Mouse (Mus musculus): ENCODE results near the gene Zp1. TPM values are rescaled to one million over a fixed set of nuclear protein-coding genes. Genes with fewer than 3 reads are reported as not detected.

Zp1 gene
- total RNA-seq, 1 experiment: 0.09 TPM

DNA sequence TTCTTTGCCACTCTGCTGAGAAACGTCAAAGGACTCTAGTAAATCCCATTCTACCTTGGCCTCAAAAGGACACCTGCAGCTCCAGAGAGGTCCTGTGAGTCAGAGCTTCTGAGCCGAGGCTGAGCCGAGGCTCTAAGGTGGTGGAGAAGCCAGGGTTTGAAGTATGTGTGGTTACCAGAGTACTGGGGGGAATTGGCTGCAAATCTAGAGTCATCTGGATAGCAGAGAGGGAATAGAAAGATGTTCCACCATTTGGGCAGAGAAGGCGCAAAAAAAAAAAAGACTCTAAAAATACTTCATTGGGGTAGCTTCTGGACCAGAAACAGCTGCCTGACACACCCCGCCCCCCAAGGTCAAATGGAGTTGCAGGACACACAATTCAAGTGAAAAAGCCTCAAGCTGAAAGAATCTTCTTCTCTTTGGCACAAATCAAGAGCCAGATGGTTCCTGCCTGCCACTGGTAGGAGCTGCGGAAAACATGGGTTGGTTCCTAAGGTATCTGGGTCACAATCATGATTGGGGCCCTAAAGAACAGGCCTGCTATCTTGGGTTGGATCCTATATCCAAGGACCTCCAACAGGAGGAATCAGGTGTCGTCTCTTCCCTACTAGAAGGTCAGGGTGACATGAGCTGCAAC lies 42.1 kb downstream of the Zp1 start:
- Histone ChIP-seq H3K4me1 (ENCODE audit: control insufficient read depth in 2 of 2, insufficient read depth in 2 of 2, low read length in 2 of 2, poor library complexity in 1 of 2) (peaks cover 0 to 18% of the 10 kb centered on the region in 2 experiments; a peak in 2 of 4 replicates), H3K9me3 (ENCODE audit: control insufficient read depth, insufficient read depth, low read depth, low read length) (no peaks in the 10 kb centered on the region), H3K9ac (ENCODE audit: insufficient read depth, low read depth, low read length, poor library complexity, severe bottlenecking) (no peak overlapping the region), H3K4me3 (ENCODE audit: insufficient read depth in 1 of 2, low read depth in 1 of 2, low read length in 2 of 2, poor library complexity in 1 of 2, severe bottlenecking in 1 of 2) (no peak overlapping the region), H3K27ac (ENCODE audit: insufficient read depth, low read depth, low read length, poor library complexity, severe bottlenecking) (no peak overlapping the region), H3K36me3 (ENCODE audit: control insufficient read depth, insufficient read depth, low read length, poor library complexity, severe bottlenecking) (peaks cover 5% of the 10 kb centered on the region; the same call in 1 of the 2 replicates)
- no peak for DNase-seq (ENCODE audit: low read depth, low spot score)
- TF ChIP-seq CHD2 (IDR thresholded peaks at IDR 0.05; ENCODE audit: low read depth, low read length) (no peak), MAFK (IDR thresholded peaks at IDR 0.05; ENCODE audit: insufficient read depth, low read depth, low read length) (no peak), ZNF384 (IDR thresholded peaks at IDR 0.05; ENCODE audit: low read depth, low read length) (no peak), HCFC1 (IDR thresholded peaks at IDR 0.05; ENCODE audit: borderline replicate concordance, insufficient read depth, low read length) (no peak), ZC3H11A (IDR thresholded peaks at IDR 0.05; ENCODE audit: borderline replicate concordance, low read depth, low read length) (no peak)
- in situ Hi-C loops (cut with MboI; ENCODE audit: low sequenced_read_pairs in 2 of 2, unreplicated experiment in 2 of 2): no loop called here

GRCm38 (mm10) chr19:10871328-10871961 lies 49.0 kb downstream of the Zp1 start:
- no peak overlapping the region for H3K27ac ChIP-seq (ENCODE audit: insufficient read depth, low read depth, low read length, poor library complexity, severe bottlenecking)
- DNase-seq (ENCODE audit: low read depth, low spot score): no peak
- H3K9ac ChIP-seq (ENCODE audit: insufficient read depth, low read depth, low read length, poor library complexity, severe bottlenecking): no peak overlapping the region
- no peak overlapping the region for H3K4me3 ChIP-seq (ENCODE audit: insufficient read depth in 1 of 2, low read depth in 1 of 2, low read length in 2 of 2, poor library complexity in 1 of 2, severe bottlenecking in 1 of 2)
- in situ Hi-C loops (cut with MboI; ENCODE audit: low sequenced_read_pairs in 2 of 2, unreplicated experiment in 2 of 2): no loop called here
- peaks cover 15% of the 10 kb centered on the region; the same call in 1 of the 2 replicates for H3K36me3 ChIP-seq (ENCODE audit: control insufficient read depth, insufficient read depth, low read length, poor library complexity, severe bottlenecking)
- TF ChIP-seq CHD2 (IDR thresholded peaks at IDR 0.05; ENCODE audit: low read depth, low read length) (no peak), MAFK (IDR thresholded peaks at IDR 0.05; ENCODE audit: insufficient read depth, low read depth, low read length) (no peak), ZNF384 (IDR thresholded peaks at IDR 0.05; ENCODE audit: low read depth, low read length) (no peak), ZC3H11A (IDR thresholded peaks at IDR 0.05; ENCODE audit: borderline replicate concordance, low read depth, low read length) (no peak), HCFC1 (IDR thresholded peaks at IDR 0.05; ENCODE audit: borderline replicate concordance, insufficient read depth, low read length) (no peak)
- H3K4me1 ChIP-seq (ENCODE audit: control insufficient read depth in 2 of 2, insufficient read depth in 2 of 2, low read length in 2 of 2, poor library complexity in 1 of 2): peaks cover 4 to 9% of the 10 kb centered on the region in 2 experiments; a peak in 2 of 4 replicates
- no peaks in the 10 kb centered on the region for H3K9me3 ChIP-seq (ENCODE audit: control insufficient read depth, insufficient read depth, low read depth, low read length)

- TF ChIP-seq MAFK (IDR thresholded peaks at IDR 0.05; ENCODE audit: insufficient read depth, low read depth, low read length) (no peak), HCFC1 (IDR thresholded peaks at IDR 0.05; ENCODE audit: borderline replicate concordance, insufficient read depth, low read length) (no peak), ZNF384 (IDR thresholded peaks at IDR 0.05; ENCODE audit: low read depth, low read length) (no peak)
- Histone ChIP-seq H3K9ac (ENCODE audit: insufficient read depth, low read depth, low read length, poor library complexity, severe bottlenecking) (no peak overlapping the region), H3K9me3 (ENCODE audit: control insufficient read depth, insufficient read depth, low read depth, low read length) (no peaks in the 10 kb centered on the region), H3K4me1 (ENCODE audit: control insufficient read depth in 2 of 2, insufficient read depth in 2 of 2, low read length in 2 of 2, poor library complexity in 1 of 2) (peaks cover 4 to 9% of the 10 kb centered on the region in 2 experiments; a peak in 2 of 4 replicates), H3K36me3 (ENCODE audit: control insufficient read depth, insufficient read depth, low read length, poor library complexity, severe bottlenecking) (peaks cover 18% of the 10 kb centered on the region; the same call in 1 of the 2 replicates), H3K4me3 (ENCODE audit: insufficient read depth in 1 of 2, low read depth in 1 of 2, low read length in 2 of 2, poor library complexity in 1 of 2, severe bottlenecking in 1 of 2) (no peak overlapping the region), H3K27ac (ENCODE audit: insufficient read depth, low read depth, low read length, poor library complexity, severe bottlenecking) (no peak overlapping the region)
- in situ Hi-C loops (cut with MboI; ENCODE audit: low sequenced_read_pairs in 2 of 2, unreplicated experiment in 2 of 2): no loop called here
- no peak for DNase-seq (ENCODE audit: low read depth, low spot score)
Observed at GRCm38 (mm10) chr19:10870676-10871075, 49.8 kb downstream of the Zp1 start.

GRCm38 (mm10) chr19:10869886-10870527 lies 50.4 kb downstream of the Zp1 start, which contains the start of gene Tmem132a:
Gene Tmem132a, minus strand, starts transcription at chr19:10869940.
- TF ChIP-seq ZNF384 (IDR thresholded peaks at IDR 0.05; ENCODE audit: low read depth, low read length): no peak
- no peak for TF ChIP-seq MAFK (IDR thresholded peaks at IDR 0.05; ENCODE audit: insufficient read depth, low read depth, low read length)
- TF ChIP-seq CHD2 (IDR thresholded peaks at IDR 0.05; ENCODE audit: low read depth, low read length): no peak
- TF ChIP-seq ZC3H11A (IDR thresholded peaks at IDR 0.05; ENCODE audit: borderline replicate concordance, low read depth, low read length): no peak
- no peak for TF ChIP-seq HCFC1 (IDR thresholded peaks at IDR 0.05; ENCODE audit: borderline replicate concordance, insufficient read depth, low read length)
- Histone ChIP-seq H3K27ac (ENCODE audit: insufficient read depth, low read depth, low read length, poor library complexity, severe bottlenecking) (no peak within 1 kb of the TSS), H3K4me1 (ENCODE audit: control insufficient read depth in 2 of 2, insufficient read depth in 2 of 2, low read length in 2 of 2, poor library complexity in 1 of 2) (peaks cover 4 to 9% of the 10 kb centered on the region in 2 experiments; a peak in 2 of 4 replicates), H3K36me3 (ENCODE audit: control insufficient read depth, insufficient read depth, low read length, poor library complexity, severe bottlenecking) (peaks cover 22% of the 10 kb centered on the region; the same call in 1 of the 2 replicates), H3K9ac (ENCODE audit: insufficient read depth, low read depth, low read length, poor library complexity, severe bottlenecking) (peak within 1 kb of the TSS; percentile 85), H3K9me3 (ENCODE audit: control insufficient read depth, insufficient read depth, low read depth, low read length) (no peaks in the 10 kb centered on the region), H3K4me3 (ENCODE audit: insufficient read depth in 1 of 2, low read depth in 1 of 2, low read length in 2 of 2, poor library complexity in 1 of 2, severe bottlenecking in 1 of 2) (peak within 1 kb of the TSS; percentile 82 to 84)
- in situ Hi-C loops (cut with MboI; ENCODE audit: low sequenced_read_pairs in 2 of 2, unreplicated experiment in 2 of 2): no loop called here
- DNase-seq (ENCODE audit: low read depth, low spot score): no peak

Measured in ES-E14 (cell line).